Mouse (Mus musculus) embryo, embryonic 11.5 days (tissue): ENCODE measurements at regions not wholly inside any gene's neighbourhood (a gene's known extent, or its start where the extent isn't known, plus 50 kb on each side); places are given as distances from the start of the nearest gene placed in this dataset.

Source experiments
- DNase-seq: peaks from one replicate; pipeline ENCODE4 v3.0.0-alpha.2; 2012; ENCODE audit warnings: low read depth, low spot score

GRCm38 (mm10) chr15:59954345-59954744 is 62.1 kb downstream of the 4933412E24Rik start:
- no peak for DNase-seq

GRCm38 (mm10) chr15:59953857-59954256 is 62.6 kb downstream of the 4933412E24Rik start:
- no peak for DNase-seq

GRCm38 (mm10) chr15:59950617-59951216 is 65.7 kb downstream of the 4933412E24Rik start:
- no peak for DNase-seq

GRCm38 (mm10) chr15:59945208-59945607 is 71.2 kb downstream of the 4933412E24Rik start:
- peak; percentile 3 for DNase-seq

- DNase-seq: no peak
Observed at GRCm38 (mm10) chr15:59936486-59936885, 79.9 kb downstream of the 4933412E24Rik start.

- no peak for DNase-seq
Observed at GRCm38 (mm10) chr15:59913860-59914259, 102.6 kb downstream of the 4933412E24Rik start.

- no peak for DNase-seq
Observed at GRCm38 (mm10) chr15:59908300-59908699, 108.1 kb downstream of the 4933412E24Rik start.

GRCm38 (mm10) chr15:59905832-59906797 is 110.3 kb downstream of the 4933412E24Rik start:
- DNase-seq: peak; percentile 32

GRCm38 (mm10) chr15:59904741-59905140 is 111.7 kb downstream of the 4933412E24Rik start:
- no peak for DNase-seq

- no peak for DNase-seq
Observed at GRCm38 (mm10) chr15:59888996-59889395, 127.4 kb downstream of the 4933412E24Rik start.

GRCm38 (mm10) chr15:59888131-59888459 is 128.3 kb downstream of the 4933412E24Rik start:
- DNase-seq: no peak

GRCm38 (mm10) chr15:59887381-59888130 is 128.9 kb downstream of the 4933412E24Rik start:
- DNase-seq: no peak

GRCm38 (mm10) chr15:59886036-59886435 is 130.4 kb downstream of the 4933412E24Rik start:
- no peak for DNase-seq

GRCm38 (mm10) chr15:59882444-59882843 is 134.0 kb downstream of the 4933412E24Rik start:
- no peak for DNase-seq

- DNase-seq: no peak
Observed at GRCm38 (mm10) chr15:59880426-59880825, 136.0 kb downstream of the 4933412E24Rik start.

GRCm38 (mm10) chr15:59879311-59879710 is 137.1 kb downstream of the 4933412E24Rik start:
- no peak for DNase-seq

- peak; percentile 9 for DNase-seq
Observed at GRCm38 (mm10) chr15:59876279-59876742, 140.1 kb downstream of the 4933412E24Rik start.

- no peak for DNase-seq
Observed at GRCm38 (mm10) chr15:59866701-59867100, 149.7 kb downstream of the 4933412E24Rik start.

- peak; percentile 42 for DNase-seq
Observed at GRCm38 (mm10) chr15:59864746-59865499, 151.5 kb downstream of the 4933412E24Rik start.

GRCm38 (mm10) chr15:59852271-59853000 is 164.0 kb downstream of the 4933412E24Rik start:
- DNase-seq: no peak
